Mouse (Mus musculus) embryonic facial prominence, embryonic 10.5 days (tissue): Measurements from ENCODE around the gene Srpk1. TPM values are rescaled to one million over a fixed set of nuclear protein-coding genes. Genes with fewer than 3 reads are reported as not detected.

ENCODE experiments used
- DNase-seq: peaks from one replicate; pipeline ENCODE4 v3.0.0-alpha.2; 2017; ENCODE audit warnings: low spot score
- H3K27ac ChIP-seq: fragments of 300-500 bp; sonication (generic); replicated peaks from 2 replicates; pipeline ENCODE4 v1.5.1; 2016; ENCODE audit warnings: mild to moderate bottlenecking
- H3K27me3 ChIP-seq: fragments of 300-500 bp; sonication (generic); replicated peaks from 2 replicates; pipeline ENCODE4 v1.6.1; 2016; ENCODE audit warnings: low read depth, mild to moderate bottlenecking; ENCODE audit not compliant: poor library complexity, severe bottlenecking
- H3K36me3 ChIP-seq: fragments of 300-500 bp; sonication (generic); replicated peaks from 2 replicates; pipeline ENCODE4 v1.6.1; 2016; ENCODE audit warnings: mild to moderate bottlenecking, moderate library complexity
- H3K4me1 ChIP-seq: fragments of 300-500 bp; sonication (generic); 2 replicates; pipeline ENCODE4 v1.6.1; 2016
- H3K4me3 ChIP-seq: fragments of 300-500 bp; sonication (generic); 2 replicates; pipeline ENCODE4 v1.5.1; 2016; ENCODE audit warnings: mild to moderate bottlenecking, moderate library complexity
- H3K9me3 ChIP-seq: fragments of 300-500 bp; sonication (generic); 2 replicates; pipeline ENCODE4 v1.6.1; 2016; ENCODE audit warnings: mild to moderate bottlenecking
- WGBS: fragments of 180-500 bp; shearing (Covaris S2); methylation state at CpG from one replicate; pipeline ENCODE4 v1.1.7; 2016; 5-methylcytosine and 5-hydroxymethylcytosine counted together
- microRNA-seq: library from miRNA; unstranded; fragments of <30 nt; microRNA quantifications from one replicate; pipeline ENCODE4, GENCODE M21; 2017
- polyA plus RNA-seq: library from polyadenylated mRNA; unstranded; fragments of >200 nt; fragmentation: Nextera tagmentation; extraction: Ambion mirVana; gene quantifications from 2 replicates; pipeline ENCODE4 v1.2.1, GENCODE M21; 2016

The Srpk1 gene
- polyA plus RNA-seq, 1 experiment from 2014 or later = 130 TPM

GRCm38 (mm10) chr17:28537881-28538280 lies 84.6 kb downstream of the Srpk1 start:
- 46% methylated on average over 12 of the region's 12 CpGs for WGBS
- no peak for DNase-seq
- Histone ChIP-seq H3K27me3 (0 out of 2 replicates have a peak, but pooled peaks cover 3% of the 10 kb centered on the region), H3K4me1 (no peaks in the 10 kb centered on the region), H3K9me3 (peaks cover 24% of the 10 kb centered on the region; the same call in 1 of the 2 replicates), H3K36me3 (no peaks in the 10 kb centered on the region), H3K27ac (no peak overlapping the region), H3K4me3 (no peak overlapping the region)

Small RNA genes lying within 50 kb of the gene (microRNA-seq; reads per million reads assigned to microRNA genes)
- not detected for gene Mir6969

Other genes with a start within 250 kb of the Srpk1 start
- 32.0 and 32.8 TPM in 2 replicates for gene Fkbp5, start 105.2 kb downstream of the Srpk1 start, polyA plus RNA-seq
- gene Armc12, start 91.9 kb downstream of the Srpk1 start, polyA plus RNA-seq = not detected in 2 replicates
- not detected in 2 replicates for gene Clpsl2, start 73.3 kb downstream of the Srpk1 start, polyA plus RNA-seq
- not detected in 2 replicates for gene Clps, start 61.9 kb downstream of the Srpk1 start, polyA plus RNA-seq
- 1.1 TPM in 2 replicates for gene Lhfpl5, start 47.1 kb downstream of the Srpk1 start, polyA plus RNA-seq
- 0.21 and 0.77 TPM in 2 replicates for gene Slc26a8, start 67.5 kb upstream of the Srpk1 start, polyA plus RNA-seq
- 48.1 and 50.7 TPM in 2 replicates for gene Mapk14, start 68.6 kb upstream of the Srpk1 start, polyA plus RNA-seq
- 3.3 and 3.6 TPM in 2 replicates for gene AC170998.1, start 103.4 kb upstream of the Srpk1 start, polyA plus RNA-seq
- gene Mapk13, start 146.6 kb upstream of the Srpk1 start, polyA plus RNA-seq = 16.5 and 19.4 TPM in 2 replicates
- gene Brpf3, start 178.4 kb upstream of the Srpk1 start, polyA plus RNA-seq = 9.1 and 12.1 TPM in 2 replicates
- 0.09 TPM in 1 of 2 replicates, not detected in the other for gene Pnpla1, start 235.7 kb upstream of the Srpk1 start, polyA plus RNA-seq